Comparison of ENCODE assay signal across 12 mouse cellular contexts in genomic region chr10:87489246-87490009, GRCm38 (mm10). TPM values are rescaled to one million over a fixed set of nuclear protein-coding genes. Genes with fewer than 3 reads are reported as not detected.
DNase-seq lines count a peak whose midpoint lies in the region; ATAC-seq and TF ChIP-seq lines count a peak whose summit lies in the region.
"Had no signal": no experiment of that assay in that cellular context is flagged by ENCODE, and none has a peak within 500 bp of the region (broad histone marks: within the 10 kb centered on the region; RNA-seq: fewer than 3 reads in every experiment).

No protein-coding gene starts in this region.

- no peaks in the 10 kb centered on the region for H3K36me3 ChIP-seq in embryonic facial prominence, embryonic 11.5 days (replicated peaks; ENCODE audit: control insufficient read depth, insufficient read depth, low read depth, low read length)
- no peaks in the 10 kb centered on the region for H3K36me3 ChIP-seq in hindbrain, embryonic 15.5 days
- H3K36me3 ChIP-seq in midbrain, embryonic 15.5 days (replicated peaks): no peaks in the 10 kb centered on the region
- no peaks in the 10 kb centered on the region for H3K36me3 ChIP-seq in intestine, postnatal 0 days (ENCODE audit: control insufficient read depth, insufficient read depth)
- H3K36me3 ChIP-seq: embryonic facial prominence, embryonic 13.5 days; heart, embryonic 13.5 days had no signal

- TF ChIP-seq CTCF in intestine, postnatal 0 days (IDR thresholded peaks at IDR 0.05; ENCODE audit: low read depth): no peak

- H3K9me3 ChIP-seq in embryonic facial prominence, embryonic 11.5 days (replicated peaks; ENCODE audit: control insufficient read depth, low read length): no peaks in the 10 kb centered on the region
- no peaks in the 10 kb centered on the region for H3K9me3 ChIP-seq in hindbrain, embryonic 15.5 days
- H3K9me3 ChIP-seq in midbrain, embryonic 15.5 days: no peaks in the 10 kb centered on the region
- H3K9me3 ChIP-seq in intestine, postnatal 0 days (ENCODE audit: control insufficient read depth): no peaks in the 10 kb centered on the region
- H3K9me3 ChIP-seq: embryonic facial prominence, embryonic 13.5 days; heart, embryonic 13.5 days had no signal

- ATAC-seq in embryonic facial prominence, embryonic 11.5 days (replicated peaks; ENCODE audit: insufficient number of reproducible peaks, low FRiP score, low TSS enrichment, low read depth): no peak
- 0 out of 2 replicates have a peak, but pooled peaks have one; percentile 4 for ATAC-seq in hindbrain, embryonic 15.5 days (ENCODE audit: low FRiP score, low read depth)
- ATAC-seq in midbrain, embryonic 15.5 days (replicated peaks): no peak
- ATAC-seq in intestine, postnatal 0 days: no peak

- H3K4me3 ChIP-seq in embryonic facial prominence, embryonic 11.5 days (ENCODE audit: low read depth, low read length): no peak overlapping the region
- H3K4me3 ChIP-seq in hindbrain, embryonic 15.5 days: peak overlapping the region; percentile 30
- H3K4me3 ChIP-seq in midbrain, embryonic 15.5 days: peak overlapping the region; percentile 28
- H3K4me3 ChIP-seq in intestine, postnatal 0 days (ENCODE audit: low read depth, low read length): no peak overlapping the region

- peak; percentile 54 for DNase-seq in Muller cell, postnatal 12 days (ENCODE audit: inconsistent ontology term)
- peak; percentile 58 for DNase-seq in embryonic facial prominence, embryonic 11.5 days (ENCODE audit: low spot score)
- no peak for DNase-seq in adrenal gland, postnatal 25 days
- no peak for DNase-seq in kidney, postnatal 10 days
- DNase-seq in heart, postnatal 4 days: no peak
- DNase-seq: thymus, postnatal 25 days had no signal

- WGBS in embryonic facial prominence, embryonic 11.5 days: 3% methylated on average over 18 of the region's 18 CpGs
- WGBS in hindbrain, embryonic 15.5 days: 2% methylated on average over 18 of the region's 18 CpGs
- WGBS in midbrain, embryonic 15.5 days: under 1% methylated on average over 18 of the region's 18 CpGs
- whole genome bisulfite sequencing in intestine, postnatal 0 days: 8% methylated on average over 18 of the region's 18 CpGs

- H3K4me1 ChIP-seq in embryonic facial prominence, embryonic 11.5 days (ENCODE audit: control insufficient read depth, insufficient read depth, low read length): peaks cover 2% of the 10 kb centered on the region; the same call in 1 of the 2 replicates
- peaks cover 81% of the 10 kb centered on the region for H3K4me1 ChIP-seq in hindbrain, embryonic 15.5 days (replicated peaks)
- peaks cover 69% of the 10 kb centered on the region for H3K4me1 ChIP-seq in midbrain, embryonic 15.5 days
- H3K4me1 ChIP-seq in intestine, postnatal 0 days (replicated peaks; ENCODE audit: control insufficient read depth, insufficient read depth, low read length): no peaks in the 10 kb centered on the region

- H3K4me2 ChIP-seq in embryonic facial prominence, embryonic 11.5 days (ENCODE audit: low read depth, low read length): no peak overlapping the region
- peak overlapping the region; percentile 65 for H3K4me2 ChIP-seq in hindbrain, embryonic 15.5 days
- peak overlapping the region; percentile 49 for H3K4me2 ChIP-seq in midbrain, embryonic 15.5 days
- H3K4me2 ChIP-seq in intestine, postnatal 0 days (replicated peaks; ENCODE audit: low read depth): no peak overlapping the region

- no peak overlapping the region for H3K27ac ChIP-seq in embryonic facial prominence, embryonic 11.5 days (replicated peaks; ENCODE audit: low read depth, low read length)
- H3K27ac ChIP-seq in hindbrain, embryonic 15.5 days (replicated peaks): peak overlapping the region; percentile 88
- peak overlapping the region; percentile 81 for H3K27ac ChIP-seq in midbrain, embryonic 15.5 days
- no peak overlapping the region for H3K27ac ChIP-seq in intestine, postnatal 0 days (ENCODE audit: low read depth, low read length)
- H3K27ac ChIP-seq: embryonic facial prominence, embryonic 13.5 days; heart, embryonic 13.5 days had no signal

- no peak overlapping the region for H3K9ac ChIP-seq in embryonic facial prominence, embryonic 11.5 days (replicated peaks; ENCODE audit: low read length)
- H3K9ac ChIP-seq in hindbrain, embryonic 15.5 days: peak overlapping the region; percentile 21; the same call in 1 of the 2 replicates
- peak overlapping the region; percentile 23; the same call in 1 of the 2 replicates for H3K9ac ChIP-seq in midbrain, embryonic 15.5 days
- no peak overlapping the region for H3K9ac ChIP-seq in intestine, postnatal 0 days (ENCODE audit: low read depth, low read length)
- H3K9ac ChIP-seq: embryonic facial prominence, embryonic 13.5 days; heart, embryonic 13.5 days had no signal

- H3K27me3 ChIP-seq in embryonic facial prominence, embryonic 11.5 days (ENCODE audit: control insufficient read depth, insufficient read depth, low read length): peaks cover 82% of the 10 kb centered on the region
- H3K27me3 ChIP-seq in hindbrain, embryonic 15.5 days: no peaks in the 10 kb centered on the region
- H3K27me3 ChIP-seq in midbrain, embryonic 15.5 days (replicated peaks): no peaks in the 10 kb centered on the region
- peaks cover 90% of the 10 kb centered on the region for H3K27me3 ChIP-seq in intestine, postnatal 0 days (replicated peaks; ENCODE audit: control insufficient read depth, insufficient read depth, low read length)

RNA-seq across cellular contexts. Expression of gene Ascl1, which starts 4.0 kb away (rescaled TPM):
- 10.6 and 11.1 TPM in 2 replicates for polyA plus RNA-seq in embryonic facial prominence, embryonic 11.5 days (2014; fragmentation: Nextera tagmentation; extraction: Ambion mirVana)
- 11.1 and 14.2 TPM in 2 replicates for polyA plus RNA-seq in hindbrain, embryonic 15.5 days (2015; fragmentation: Nextera tagmentation; extraction: Ambion mirVana)
- 12.6 and 15.6 TPM in 2 replicates for polyA plus RNA-seq in midbrain, embryonic 15.5 days (2015; fragmentation: Nextera tagmentation; extraction: Ambion mirVana)
- total RNA-seq in adrenal gland, postnatal 25 days (2021): 2.0 and 2.5 TPM in 2 replicates
- not detected for total RNA-seq in heart, postnatal 4 days (2021)
- 3.1 and 3.6 TPM in 2 replicates for polyA plus RNA-seq in intestine, postnatal 0 days (2015; fragmentation: Nextera tagmentation; extraction: Ambion mirVana)

RNA-seq across cellular contexts. Expression of gene Pah, which starts 32.2 kb away (rescaled TPM):
- polyA plus RNA-seq in embryonic facial prominence, embryonic 11.5 days (2014; fragmentation: Nextera tagmentation; extraction: Ambion mirVana): not detected in 2 replicates
- polyA plus RNA-seq in hindbrain, embryonic 15.5 days (2015; fragmentation: Nextera tagmentation; extraction: Ambion mirVana): not detected in 2 replicates
- polyA plus RNA-seq in midbrain, embryonic 15.5 days (2015; fragmentation: Nextera tagmentation; extraction: Ambion mirVana): not detected in 2 replicates
- total RNA-seq in adrenal gland, postnatal 25 days (2021): 4.9 TPM in 1 of 2 replicates, not detected in the other
- total RNA-seq in heart, postnatal 4 days (2021): under 1 TPM in 1 of 2 experiments, not detected in 1; 0.47 TPM
- 0.26 TPM in 1 of 2 replicates, not detected in the other for polyA plus RNA-seq in intestine, postnatal 0 days (2015; fragmentation: Nextera tagmentation; extraction: Ambion mirVana)
- total RNA-seq: layer of hippocampus, postnatal 25 days had no signal
- polyA plus RNA-seq: embryonic facial prominence, embryonic 13.5 days had no signal

Comparison
In these comparisons a context has a peak if more than half of its experiments do, and no peak if none do; other contexts are left out.
1. DNase-seq: peak in Muller cell, postnatal 12 days (single experiment) and embryonic facial prominence, embryonic 11.5 days (single experiment); none in adrenal gland, postnatal 25 days (single experiment), kidney, postnatal 10 days (single experiment) and heart, postnatal 4 days (single experiment).
2. H3K27ac ChIP-seq: peak in hindbrain, embryonic 15.5 days (single experiment) and midbrain, embryonic 15.5 days (single experiment); none in embryonic facial prominence, embryonic 11.5 days (single experiment) and intestine, postnatal 0 days (single experiment).
3. H3K4me2 ChIP-seq: peak in hindbrain, embryonic 15.5 days (single experiment) and midbrain, embryonic 15.5 days (single experiment); none in embryonic facial prominence, embryonic 11.5 days (single experiment) and intestine, postnatal 0 days (single experiment).
4. H3K4me3 ChIP-seq: peak in hindbrain, embryonic 15.5 days (single experiment) and midbrain, embryonic 15.5 days (single experiment); none in embryonic facial prominence, embryonic 11.5 days (single experiment) and intestine, postnatal 0 days (single experiment).
5. H3K9ac ChIP-seq: peak in hindbrain, embryonic 15.5 days (single experiment) and midbrain, embryonic 15.5 days (single experiment); none in embryonic facial prominence, embryonic 11.5 days (single experiment) and intestine, postnatal 0 days (single experiment).